Mouse (Mus musculus) intestine, embryonic 15.5 days (tissue): ENCODE measurements around the gene Edc4. TPM values are rescaled to one million over a fixed set of nuclear protein-coding genes. Genes with fewer than 3 reads are reported as not detected.

ENCODE experiments used
- ATAC-seq: fragments of 200-750 bp; cut with Nextera tagmentation; 2 replicates; pipeline ENCODE4 v1.8.0; 2017; ENCODE audit warnings: moderate TSS enrichment, moderate library complexity
- H3K27ac ChIP-seq: fragments of 300-500 bp; sonication (generic); 2 replicates; pipeline ENCODE4 v1.5.1; 2015; ENCODE audit warnings: mild to moderate bottlenecking, inconsistent platforms
- H3K27me3 ChIP-seq: fragments of 300-500 bp; sonication (generic); replicated peaks from 2 replicates; pipeline ENCODE4 v1.6.1; 2015; ENCODE audit warnings: inconsistent platforms
- H3K36me3 ChIP-seq: fragments of 300-500 bp; sonication (generic); 2 replicates; pipeline ENCODE4 v1.6.1; 2015; ENCODE audit warnings: inconsistent platforms
- H3K4me1 ChIP-seq: fragments of 300-500 bp; sonication (generic); replicated peaks from 2 replicates; pipeline ENCODE4 v1.6.1; 2015; ENCODE audit warnings: inconsistent platforms
- H3K4me2 ChIP-seq: fragments of 300-500 bp; sonication (generic); replicated peaks from 2 replicates; pipeline ENCODE4 v1.6.1; 2015; ENCODE audit warnings: mild to moderate bottlenecking, inconsistent platforms
- H3K4me3 ChIP-seq: fragments of 300-500 bp; sonication (generic); replicated peaks from 2 replicates; pipeline ENCODE4 v1.5.1; 2015; ENCODE audit warnings: inconsistent platforms
- H3K9ac ChIP-seq: fragments of 300-500 bp; sonication (generic); 2 replicates; pipeline ENCODE4 v1.6.1; 2015; ENCODE audit warnings: inconsistent platforms
- H3K9me3 ChIP-seq: fragments of 300-500 bp; sonication (generic); 2 replicates; pipeline ENCODE4 v1.6.1; 2016; ENCODE audit warnings: inconsistent platforms
- WGBS: fragments of 180-500 bp; shearing (Covaris S2); methylation state at CpG from one replicate; pipeline ENCODE4 v1.1.7; 2015; 5-methylcytosine and 5-hydroxymethylcytosine counted together
- polyA plus RNA-seq: library from polyadenylated mRNA; unstranded; fragments of >200 nt; fragmentation: Nextera tagmentation; extraction: Ambion mirVana; gene quantifications from 2 replicates; pipeline ENCODE4 v1.2.1, GENCODE M21; 2015

Edc4 gene
- polyA plus RNA-seq, 1 experiment from 2014 or later, result 35.9 TPM

GRCm38 (mm10) chr8:105935105-105935504 lies 54.4 kb downstream of the Edc4 start:
- Histone ChIP-seq H3K9ac (no peak overlapping the region), H3K36me3 (peaks cover 6% of the 10 kb centered on the region), H3K27ac (no peak overlapping the region), H3K9me3 (no peaks in the 10 kb centered on the region), H3K27me3 (no peaks in the 10 kb centered on the region), H3K4me1 (0 out of 2 replicates have a peak, but pooled peaks cover 4% of the 10 kb centered on the region), H3K4me3 (no peak overlapping the region), H3K4me2 (no peak overlapping the region)
- 78% methylated on average over 6 of the region's 6 CpGs for WGBS
- no peak for ATAC-seq

DNA sequence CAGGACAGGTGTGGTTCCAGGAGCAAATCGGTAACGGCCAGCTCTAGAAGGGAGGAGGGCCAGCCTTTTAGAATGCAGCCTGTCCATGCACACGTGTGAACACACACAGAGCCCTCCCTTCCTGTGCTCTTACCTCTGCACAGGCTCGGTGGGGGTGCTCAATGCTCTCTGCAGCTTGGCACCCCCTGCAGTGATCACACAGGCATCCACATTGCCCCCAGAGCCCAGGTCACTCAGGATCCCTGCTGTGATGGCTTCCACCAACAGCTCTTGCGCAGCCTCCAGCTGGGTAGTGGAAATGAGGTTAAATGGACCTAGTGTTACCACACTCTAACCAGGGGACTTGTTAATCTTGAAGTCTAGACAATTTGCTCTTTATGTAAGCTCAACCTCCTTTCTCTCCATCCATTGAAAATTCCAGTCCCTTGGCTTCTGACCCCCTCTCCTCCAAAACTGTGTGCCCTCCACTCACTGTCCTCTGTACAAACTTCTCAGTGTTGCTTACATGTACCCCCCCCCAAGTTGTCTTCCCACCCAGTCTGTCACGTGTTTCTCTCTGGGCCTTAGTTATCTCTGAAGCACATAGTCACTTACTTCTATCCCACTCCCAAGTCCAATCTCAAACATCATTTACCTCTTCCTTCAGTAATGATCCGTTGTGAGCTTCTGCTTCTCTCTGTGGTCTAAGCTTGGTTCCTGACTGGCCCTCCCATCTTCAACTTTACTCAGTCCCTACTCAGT lies 55.4 kb downstream of the Edc4 start:
- H3K4me1 ChIP-seq, result 0 out of 2 replicates have a peak, but pooled peaks cover 4% of the 10 kb centered on the region
- peak overlapping the region; percentile 81 for H3K9ac ChIP-seq
- H3K36me3 ChIP-seq, result peaks cover 4% of the 10 kb centered on the region
- no peak for ATAC-seq
- H3K4me2 ChIP-seq, result peak overlapping the region; percentile 93
- no peaks in the 10 kb centered on the region for H3K9me3 ChIP-seq
- WGBS, result 34% methylated on average over 7 of the region's 7 CpGs
- no peak overlapping the region for H3K27ac ChIP-seq
- peak overlapping the region; percentile 90 for H3K4me3 ChIP-seq
- H3K27me3 ChIP-seq, result no peaks in the 10 kb centered on the region

DNA sequence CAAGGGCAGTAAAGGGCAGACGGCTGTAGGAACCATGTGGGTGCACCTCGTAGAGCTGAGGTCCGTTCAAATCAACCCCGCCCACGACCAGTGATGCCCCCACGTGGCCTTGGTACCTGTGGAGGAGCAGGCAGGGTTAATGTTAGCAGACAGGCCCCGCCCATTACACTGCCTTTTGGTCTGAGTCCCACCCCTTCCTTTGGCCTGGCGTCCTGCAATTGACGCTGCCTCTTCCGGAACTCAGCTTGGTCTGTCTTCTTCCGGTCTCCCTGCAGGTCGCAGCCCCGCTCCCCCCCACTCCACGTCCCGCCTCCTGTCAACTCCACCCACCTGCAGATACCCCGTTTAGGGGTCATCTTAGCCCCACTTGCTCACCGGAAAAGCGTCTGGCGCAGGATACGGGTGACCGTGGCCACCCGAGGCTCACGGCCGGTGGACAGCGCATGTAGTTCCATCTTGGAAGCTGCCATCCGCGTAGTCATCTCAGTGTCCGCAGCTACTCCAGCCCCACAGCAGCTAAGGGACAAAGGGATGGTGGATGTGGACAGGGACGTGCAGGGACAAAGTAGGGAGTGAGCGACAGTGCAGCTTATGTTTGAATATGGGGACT lies 56.3 kb downstream of the Edc4 start:
- Histone ChIP-seq H3K36me3 (no peaks in the 10 kb centered on the region), H3K4me1 (0 out of 2 replicates have a peak, but pooled peaks cover 4% of the 10 kb centered on the region), H3K27ac (peak overlapping the region; percentile 88), H3K27me3 (no peaks in the 10 kb centered on the region), H3K9ac (peak overlapping the region; percentile 81), H3K9me3 (no peaks in the 10 kb centered on the region), H3K4me2 (peak overlapping the region; percentile 93), H3K4me3 (peak overlapping the region; percentile 90)
- ATAC-seq, result peak; percentile 93
- under 1% methylated on average over 30 of the region's 30 CpGs for WGBS

- peak; percentile 43 for ATAC-seq
- under 1% methylated on average over 33 of the region's 33 CpGs for WGBS
Measured at GRCm38 (mm10) chr8:105937496-105938305, 57.0 kb downstream of the Edc4 start.

GRCm38 (mm10) chr8:105938306-105938669 lies 57.6 kb downstream of the Edc4 start, which contains the start of gene Psmb10:
Gene Psmb10, minus strand, starts transcription at chr8:105938444.
- Histone ChIP-seq H3K4me3 (peak within 1 kb of the TSS; percentile 90), H3K4me1 (0 out of 2 replicates have a peak, but pooled peaks cover 4% of the 10 kb centered on the region), H3K27me3 (no peaks in the 10 kb centered on the region), H3K27ac (peak within 1 kb of the TSS; percentile 88), H3K9ac (peak within 1 kb of the TSS; percentile 81), H3K9me3 (no peaks in the 10 kb centered on the region), H3K4me2 (peak within 1 kb of the TSS; percentile 93), H3K36me3 (no peaks in the 10 kb centered on the region)
- 14% methylated on average over 4 of the region's 4 CpGs for WGBS
- ATAC-seq, result 0 out of 2 replicates have a peak, but pooled peaks have one; percentile 2

More at GRCm38 (mm10) chr8:105937496-105938305, 57.0 kb downstream of the Edc4 start:
- H3K27me3 ChIP-seq, result no peaks in the 10 kb centered on the region
- 0 out of 2 replicates have a peak, but pooled peaks cover 4% of the 10 kb centered on the region for H3K4me1 ChIP-seq
- H3K36me3 ChIP-seq, result no peaks in the 10 kb centered on the region
- peak overlapping the region; percentile 88 for H3K27ac ChIP-seq
- H3K4me3 ChIP-seq, result peak overlapping the region; percentile 90
- H3K9me3 ChIP-seq, result no peaks in the 10 kb centered on the region
- H3K4me2 ChIP-seq, result peak overlapping the region; percentile 93
- peak overlapping the region; percentile 81 for H3K9ac ChIP-seq

DNA sequence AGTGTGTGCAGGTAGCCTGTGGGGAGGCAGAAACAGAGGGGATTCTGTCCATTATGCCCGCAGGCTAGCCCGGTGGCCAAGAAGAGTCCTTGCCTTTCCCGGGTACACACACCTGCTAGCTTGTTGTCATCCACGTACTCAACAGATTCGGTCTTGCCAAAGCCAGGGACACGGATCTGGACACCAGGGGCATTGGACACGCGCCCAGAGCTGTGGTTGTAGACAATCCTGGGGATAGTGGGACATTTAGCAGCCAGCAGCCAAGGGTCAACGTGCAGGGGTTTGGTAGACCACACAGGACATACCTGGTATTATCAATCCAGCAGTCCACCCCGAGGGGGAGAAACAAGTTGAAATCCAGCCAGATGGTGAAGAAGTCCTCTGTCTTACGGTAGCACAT lies 61.3 kb downstream of the Edc4 start:
- no peak for ATAC-seq
- Histone ChIP-seq H3K27me3 (no peaks in the 10 kb centered on the region), H3K27ac (no peak overlapping the region), H3K9me3 (no peaks in the 10 kb centered on the region), H3K4me3 (no peak overlapping the region), H3K4me2 (no peak overlapping the region), H3K9ac (no peak overlapping the region), H3K36me3 (peaks cover 10% of the 10 kb centered on the region; the same call in 1 of the 2 replicates), H3K4me1 (0 out of 2 replicates have a peak, but pooled peaks cover 4% of the 10 kb centered on the region)
- 90% methylated on average over 11 of the region's 11 CpGs for WGBS

DNA sequence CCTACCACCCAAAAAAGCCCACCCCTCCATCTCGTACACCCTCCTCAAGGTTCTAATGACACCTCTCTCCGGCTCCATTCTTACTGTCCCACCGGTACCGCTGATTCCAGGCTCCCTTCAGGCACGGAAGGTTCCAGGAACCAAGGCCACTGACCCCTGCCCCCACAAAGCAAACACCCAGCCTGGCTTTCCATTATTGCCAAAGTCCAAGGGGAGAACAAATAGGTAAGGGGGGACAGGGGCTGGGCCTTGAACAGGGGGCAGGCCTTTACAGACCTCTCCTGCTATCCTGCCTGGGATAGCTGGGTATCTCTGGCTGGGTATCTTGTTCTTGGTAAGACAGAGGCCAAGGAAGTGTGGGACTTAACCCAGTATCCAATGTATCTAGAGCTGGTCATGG lies 61.9 kb downstream of the Edc4 start:
- ATAC-seq, result no peak
- Histone ChIP-seq H3K4me1 (0 out of 2 replicates have a peak, but pooled peaks cover 4% of the 10 kb centered on the region), H3K27ac (no peak overlapping the region), H3K4me2 (no peak overlapping the region), H3K36me3 (peaks cover 10% of the 10 kb centered on the region; the same call in 1 of the 2 replicates), H3K9me3 (no peaks in the 10 kb centered on the region), H3K27me3 (no peaks in the 10 kb centered on the region), H3K4me3 (no peak overlapping the region), H3K9ac (no peak overlapping the region)
- WGBS, result 92% methylated on average over 5 of the region's 5 CpGs

- 82% methylated on average over 8 of the region's 8 CpGs for WGBS
- H3K36me3 ChIP-seq, result peaks cover 10% of the 10 kb centered on the region; the same call in 1 of the 2 replicates
Measured at GRCm38 (mm10) chr8:105943321-105943739, 62.6 kb downstream of the Edc4 start, which contains the start of gene Lcat. Gene Lcat, minus strand, starts transcription at chr8:105943382.

More at GRCm38 (mm10) chr8:105943321-105943739, 62.6 kb downstream of the Edc4 start, which contains the start of gene Lcat:
- H3K27ac ChIP-seq, result no peak within 1 kb of the TSS
- 0 out of 2 replicates have a peak, but pooled peaks cover under 1% of the 10 kb centered on the region for H3K4me1 ChIP-seq
- no peak within 1 kb of the TSS for H3K4me2 ChIP-seq
- no peak within 1 kb of the TSS for H3K9ac ChIP-seq
- no peak for ATAC-seq
- H3K4me3 ChIP-seq, result no peak within 1 kb of the TSS
- H3K9me3 ChIP-seq, result no peaks in the 10 kb centered on the region
- H3K27me3 ChIP-seq, result no peaks in the 10 kb centered on the region

Other genes starting within 250 kb of the Edc4 start
- 96.4 and 106 TPM in 2 replicates for gene Ctcf, start 244.3 kb upstream of the Edc4 start, polyA plus RNA-seq
- 0.57 and 0.88 TPM in 2 replicates for gene Agrp, start 243.5 kb upstream of the Edc4 start, polyA plus RNA-seq
- 1.0 and 1.1 TPM in 2 replicates for gene Carmil2, start 194.6 kb upstream of the Edc4 start, polyA plus RNA-seq
- 46.1 and 51.1 TPM in 2 replicates for gene Acd, start 179.8 kb upstream of the Edc4 start, polyA plus RNA-seq
- 12.7 and 13.4 TPM in 2 replicates for gene Pard6a, start 179.7 kb upstream of the Edc4 start, polyA plus RNA-seq
- 0.13 TPM in 1 of 2 replicates, not detected in the other for gene 4933405L10Rik, start 173.2 kb upstream of the Edc4 start, polyA plus RNA-seq
- gene Enkd1, start 172.7 kb upstream of the Edc4 start, polyA plus RNA-seq, result 15.8 and 17.3 TPM in 2 replicates
- gene Gfod2, start 122.2 kb upstream of the Edc4 start, polyA plus RNA-seq, result 10.5 and 10.6 TPM in 2 replicates
- 8.5 and 8.9 TPM in 2 replicates for gene Ranbp10, start 53.5 kb upstream of the Edc4 start, polyA plus RNA-seq
- gene Tsnaxip1, start 53.1 kb upstream of the Edc4 start, polyA plus RNA-seq, result not detected in 2 replicates
- gene Cenpt, start 27.6 kb upstream of the Edc4 start, polyA plus RNA-seq, result 33.6 and 34.9 TPM in 2 replicates
- gene Thap11, start 25.7 kb upstream of the Edc4 start, polyA plus RNA-seq, result 54.9 and 60.0 TPM in 2 replicates
- gene Nutf2, start 20.3 kb upstream of the Edc4 start, polyA plus RNA-seq, result 192 and 253 TPM in 2 replicates
- 0.34 and 0.96 TPM in 2 replicates for gene Nrn1l, start 12.7 kb downstream of the Edc4 start, polyA plus RNA-seq
- 26.0 and 28.9 TPM in 2 replicates for gene Pskh1, start 19.6 kb downstream of the Edc4 start, polyA plus RNA-seq
- 0.82 and 3.2 TPM in 2 replicates for gene Ctrl, start 53.0 kb downstream of the Edc4 start, polyA plus RNA-seq
- 76.6 and 99.7 TPM in 2 replicates for gene Psmb10, start 57.6 kb downstream of the Edc4 start, polyA plus RNA-seq
- gene Lcat, start 62.5 kb downstream of the Edc4 start, polyA plus RNA-seq, result 2.1 and 2.3 TPM in 2 replicates
- 23.9 and 24.0 TPM in 2 replicates for gene Slc12a4, start 85.2 kb downstream of the Edc4 start, polyA plus RNA-seq
- not detected in 2 replicates for gene Dpep3, start 98.5 kb downstream of the Edc4 start, polyA plus RNA-seq
- 16.2 and 17.5 TPM in 2 replicates for gene Dus2, start 110.5 kb downstream of the Edc4 start, polyA plus RNA-seq
- not detected in 2 replicates for gene Dpep2nb, start 125.1 kb downstream of the Edc4 start, polyA plus RNA-seq
- gene Ddx28, start 131.0 kb downstream of the Edc4 start, polyA plus RNA-seq, result 14.2 and 15.5 TPM in 2 replicates
- 6.0 and 6.2 TPM in 2 replicates for gene Nfatc3, start 178.0 kb downstream of the Edc4 start, polyA plus RNA-seq